Mouse (Mus musculus) brain, embryonic 14.5 days (tissue): ENCODE results near the gene Gas2l3.

ENCODE experiments used
- CTCF ChIP-seq: fragments of 200-500 bp; IDR thresholded peaks from 2 replicates; pipeline ENCODE4 v1.5.1; 2012; ENCODE audit warnings: inconsistent platforms, mild to moderate bottlenecking, moderate library complexity, borderline replicate concordance; ENCODE audit not compliant: insufficient read depth, insufficient read length; ENCODE audit errors: extremely low read depth
- POLR2A ChIP-seq: fragments of 200-500 bp; IDR thresholded peaks from 2 replicates; pipeline ENCODE4 v1.6.1; 2012; ENCODE audit warnings: mild to moderate bottlenecking, inconsistent platforms, borderline replicate concordance; ENCODE audit not compliant: poor library complexity, insufficient read depth, insufficient read length, severe bottlenecking; ENCODE audit errors: extremely low read depth

GRCm38 (mm10) chr10:89489459-89489858, 45.7 kb upstream of the Gas2l3 start:
- TF ChIP-seq POLR2A (no peak), CTCF (no peak)
